Mouse (Mus musculus): ENCODE data around the gene Zfp983.

GRCm38 (mm10) chr17:21617352-21617751, 33.1 kb upstream of the Zfp983 start:
- TF ChIP-seq POLR2A (IDR thresholded peaks at IDR 0.05; ENCODE audit: low read depth, low read length): no peak
- no peak for TF ChIP-seq CTCF (conservative IDR thresholded peaks at IDR 0.05; ENCODE audit: insufficient read depth, insufficient read length, low read depth, low read length)
